Mouse (Mus musculus): ENCODE data around the gene Cyp4f16.

GRCm38 (mm10) chr17:32501051-32501450 lies 35.3 kb upstream of the Cyp4f16 start:
- TF ChIP-seq POLR2A (IDR thresholded peaks at IDR 0.05; ENCODE audit: extremely low read depth, insufficient read depth, low read length) = no peak
- no peak for TF ChIP-seq CTCF (IDR thresholded peaks at IDR 0.05; ENCODE audit: extremely low read depth, insufficient read depth, low read length)
